Mouse (Mus musculus): ENCODE results near the gene Magi1. TPM values are rescaled to one million over a fixed set of nuclear protein-coding genes. Genes with fewer than 3 reads are reported as not detected.
A peak's percentile ranks its signal among the peaks of the same experiment; 100 is the strongest.

Magi1 gene
- polyA plus RNA-seq, 1 experiment, result 74.6 TPM

DNA sequence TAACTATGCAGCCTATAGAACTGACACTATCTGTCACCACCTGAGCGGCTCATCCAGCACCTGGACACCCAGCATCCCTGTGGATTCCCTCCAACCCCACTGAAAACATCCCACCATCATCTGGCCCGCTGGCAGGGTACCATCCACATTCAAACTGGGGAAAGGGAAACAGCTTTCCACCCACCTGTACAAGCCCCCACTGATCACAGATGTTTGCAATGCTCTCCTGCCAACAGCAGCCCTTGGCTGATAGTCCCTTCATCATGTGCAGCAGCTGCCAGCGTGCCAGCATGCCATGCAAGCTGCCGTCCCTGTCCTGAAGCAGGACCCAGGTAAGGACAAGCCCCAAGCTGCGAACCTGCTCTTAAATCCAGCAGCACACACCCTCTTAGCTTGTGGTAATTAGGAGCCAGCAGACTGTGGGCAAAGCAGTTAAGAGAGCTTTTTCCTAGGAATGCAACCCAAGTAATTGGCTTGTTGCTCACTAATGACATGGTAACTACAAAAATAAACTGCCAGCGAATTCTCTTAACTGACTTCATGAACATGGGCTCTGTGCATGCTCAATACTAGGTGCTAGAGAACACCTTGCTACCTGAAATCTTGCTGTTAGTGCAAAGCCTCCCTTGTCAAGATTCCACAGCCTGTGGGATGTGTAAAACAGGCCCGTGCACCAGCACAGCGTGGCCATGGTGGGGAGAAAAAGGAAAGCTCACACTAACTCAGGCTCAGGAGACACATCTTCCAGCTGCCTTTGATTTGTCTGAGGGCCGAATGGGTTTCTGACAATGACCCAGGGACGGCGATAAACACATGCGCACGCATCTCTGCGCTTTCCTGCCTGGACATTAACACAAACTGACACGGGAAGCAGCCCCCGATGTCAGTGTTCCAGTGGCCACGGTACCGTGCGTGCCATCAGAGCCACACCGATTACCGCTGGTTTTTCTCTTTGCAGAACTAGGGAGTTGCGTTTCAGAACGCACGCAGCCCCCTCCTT lies 568.2 kb downstream of the Magi1 start:
- TF ChIP-seq CTCF (IDR thresholded peaks at IDR 0.05; ENCODE audit: borderline replicate concordance, extremely low read depth, insufficient read depth, insufficient read length) (no peak), POLR2A (IDR thresholded peaks at IDR 0.05; ENCODE audit: borderline replicate concordance, extremely low read depth, insufficient read depth, insufficient read length, poor library complexity, severe bottlenecking) (no peak)

DNA sequence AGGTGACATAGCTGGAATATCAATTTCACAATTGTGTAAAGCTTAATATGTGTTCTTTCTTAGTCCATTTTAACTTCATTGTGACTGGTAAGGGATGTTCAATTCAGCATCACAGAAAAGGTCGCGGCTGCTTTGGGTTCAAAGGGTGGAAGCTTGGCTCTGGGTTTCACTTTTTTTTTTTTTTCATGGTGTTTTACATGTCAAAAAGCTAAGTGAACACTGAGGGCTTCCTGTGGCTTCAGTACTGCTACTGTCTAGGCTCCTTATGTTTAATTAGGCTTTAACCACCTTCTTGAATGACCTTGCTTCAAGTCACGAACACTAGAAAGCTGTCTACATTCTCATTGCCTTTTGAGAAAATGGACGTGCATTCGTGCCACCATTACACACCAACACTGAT lies 579.4 kb downstream of the Magi1 start:
- no peak for DNase-seq (ENCODE audit: low read depth)
- TF ChIP-seq CTCF (IDR thresholded peaks at IDR 0.05; ENCODE audit: borderline replicate concordance, extremely low read depth, insufficient read depth, insufficient read length), result no peak
- TF ChIP-seq POLR2A (IDR thresholded peaks at IDR 0.05; ENCODE audit: borderline replicate concordance, extremely low read depth, insufficient read depth, insufficient read length, poor library complexity, severe bottlenecking), result no peak

More for the DNA sequence above, 568.2 kb downstream of the Magi1 start:
- peak; percentile 59 for DNase-seq (ENCODE audit: low read depth)

DNA sequence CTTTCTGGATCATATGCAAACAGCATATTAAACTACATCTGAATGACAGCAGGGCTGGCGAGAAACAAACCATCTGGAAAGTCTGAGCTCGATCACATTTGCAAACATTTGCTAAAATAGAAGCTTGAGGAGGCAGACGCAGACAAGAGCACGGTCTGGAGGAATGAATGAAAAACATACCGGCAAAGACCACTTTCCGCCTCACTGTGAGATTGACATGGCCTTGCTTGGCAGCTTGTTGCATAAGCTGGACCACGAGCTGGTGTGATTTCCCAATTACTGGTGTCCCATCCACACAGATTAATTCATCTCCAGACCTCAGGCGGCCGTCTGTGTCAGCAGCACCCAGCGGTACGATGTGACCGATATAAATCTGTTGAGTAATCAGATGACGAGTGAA lies 584.3 kb downstream of the Magi1 start:
- peak; percentile 49 for DNase-seq (ENCODE audit: low read depth)

DNA sequence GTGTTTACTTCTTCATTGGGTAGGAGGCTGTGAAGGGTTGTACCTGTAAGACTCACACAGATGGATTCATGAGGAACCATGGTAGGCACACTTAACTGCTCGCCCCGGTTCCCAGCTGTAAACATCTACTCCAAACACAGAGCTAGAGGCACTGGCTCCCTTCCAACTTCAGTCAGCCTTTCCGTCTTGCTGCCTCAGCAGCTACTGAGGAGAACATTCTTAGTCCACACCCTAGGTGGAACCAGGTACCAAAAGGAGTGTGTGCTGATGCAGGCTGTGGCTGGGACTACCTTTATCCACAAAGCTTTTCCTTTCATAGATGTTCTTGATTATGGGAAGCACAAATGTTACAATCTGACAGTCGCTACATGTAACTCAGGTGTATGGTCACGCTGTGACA lies 585.8 kb downstream of the Magi1 start:
- no peak for DNase-seq (ENCODE audit: low read depth)
- TF ChIP-seq CTCF (IDR thresholded peaks at IDR 0.05; ENCODE audit: borderline replicate concordance, extremely low read depth, insufficient read depth, insufficient read length) (no peak), POLR2A (IDR thresholded peaks at IDR 0.05; ENCODE audit: borderline replicate concordance, extremely low read depth, insufficient read depth, insufficient read length, poor library complexity, severe bottlenecking) (no peak)

More for the DNA sequence above, 584.3 kb downstream of the Magi1 start:
- no peak for TF ChIP-seq POLR2A (IDR thresholded peaks at IDR 0.05; ENCODE audit: borderline replicate concordance, extremely low read depth, insufficient read depth, insufficient read length, poor library complexity, severe bottlenecking)
- no peak for TF ChIP-seq CTCF (IDR thresholded peaks at IDR 0.05; ENCODE audit: borderline replicate concordance, extremely low read depth, insufficient read depth, insufficient read length)

DNA sequence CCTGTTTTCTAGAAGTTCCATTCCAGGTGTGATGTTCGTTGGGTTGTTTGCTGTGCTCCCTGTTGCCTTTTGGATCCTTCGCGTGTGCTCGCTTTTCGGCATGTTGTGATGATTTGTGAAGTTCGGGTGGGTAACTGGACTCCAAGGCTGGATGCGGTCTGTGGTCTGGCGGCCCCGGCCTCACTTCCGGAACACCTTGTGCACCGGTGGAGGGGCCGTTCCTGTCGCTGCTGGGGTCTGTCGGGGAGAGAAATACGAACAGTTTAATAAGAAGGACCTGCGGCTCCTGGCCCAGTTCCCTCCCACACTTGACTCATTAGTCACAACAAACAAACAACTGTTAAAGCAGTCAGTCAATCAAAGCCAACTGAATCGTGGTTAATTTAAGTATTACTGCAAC lies 605.0 kb downstream of the Magi1 start:
- DNase-seq (ENCODE audit: low read depth), result no peak
- TF ChIP-seq POLR2A (IDR thresholded peaks at IDR 0.05; ENCODE audit: borderline replicate concordance, extremely low read depth, insufficient read depth, insufficient read length, poor library complexity, severe bottlenecking) (no peak), CTCF (IDR thresholded peaks at IDR 0.05; ENCODE audit: borderline replicate concordance, extremely low read depth, insufficient read depth, insufficient read length) (no peak)

DNA sequence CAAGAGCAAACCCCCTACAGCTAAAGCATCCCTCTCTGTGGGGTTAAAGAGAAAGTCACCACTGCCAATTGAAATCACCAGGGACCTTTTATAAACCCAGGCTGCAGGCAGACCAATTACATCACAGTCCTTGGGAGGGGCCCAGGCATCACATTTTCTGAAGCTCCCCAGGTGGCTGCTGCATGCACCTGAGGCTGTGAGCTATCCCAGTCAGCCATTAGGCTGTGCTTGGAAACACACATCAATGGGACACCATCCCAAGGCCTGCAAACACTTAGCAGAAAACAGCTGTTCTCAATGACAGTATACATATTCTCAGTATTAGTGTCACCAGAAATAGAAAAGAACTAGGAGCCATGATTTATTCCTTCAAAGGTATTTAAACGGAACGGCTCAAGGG lies 617.0 kb downstream of the Magi1 start:
- DNase-seq (ENCODE audit: low read depth), result peak; percentile 47
- TF ChIP-seq CTCF (IDR thresholded peaks at IDR 0.05; ENCODE audit: borderline replicate concordance, extremely low read depth, insufficient read depth, insufficient read length) (no peak), POLR2A (IDR thresholded peaks at IDR 0.05; ENCODE audit: borderline replicate concordance, extremely low read depth, insufficient read depth, insufficient read length, poor library complexity, severe bottlenecking) (no peak)

DNA sequence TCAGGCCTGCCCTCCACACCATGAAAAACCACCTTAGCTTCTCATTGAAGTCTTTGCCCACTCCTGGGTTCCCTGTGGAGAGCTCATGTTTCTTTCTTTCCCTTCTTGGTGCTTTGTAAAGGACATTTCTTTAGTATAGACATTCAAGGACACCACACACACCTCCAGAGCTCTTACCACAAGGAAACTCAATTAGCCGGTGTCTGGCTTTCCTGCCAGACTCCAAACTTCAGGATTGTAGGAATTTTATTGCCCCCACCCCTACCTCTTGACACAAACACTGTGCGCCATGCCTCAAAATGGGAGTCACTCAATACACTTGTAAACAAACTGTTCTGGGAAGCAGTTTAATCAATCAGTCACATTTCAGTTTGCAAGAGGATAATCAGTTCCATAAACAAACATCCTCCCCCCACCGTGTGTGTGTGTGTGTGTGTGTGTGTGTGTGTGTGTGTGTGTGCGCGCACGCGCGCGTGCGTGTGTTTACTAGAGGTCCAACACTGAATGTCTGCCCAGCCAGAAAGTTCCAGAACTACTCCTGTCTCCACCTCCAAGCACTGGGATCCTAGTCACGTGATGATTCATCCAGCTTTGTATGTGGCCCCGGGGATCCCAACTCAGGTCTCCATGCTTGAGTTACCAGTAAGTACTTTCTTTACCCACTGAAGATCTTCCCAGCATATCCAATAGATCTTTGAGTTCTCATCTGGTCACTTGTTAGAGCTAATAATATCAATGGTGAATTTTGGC lies 618.5 kb downstream of the Magi1 start:
- no peak for TF ChIP-seq CTCF (IDR thresholded peaks at IDR 0.05; ENCODE audit: borderline replicate concordance, extremely low read depth, insufficient read depth, insufficient read length)
- TF ChIP-seq POLR2A (IDR thresholded peaks at IDR 0.05; ENCODE audit: borderline replicate concordance, extremely low read depth, insufficient read depth, insufficient read length, poor library complexity, severe bottlenecking), result no peak

DNA sequence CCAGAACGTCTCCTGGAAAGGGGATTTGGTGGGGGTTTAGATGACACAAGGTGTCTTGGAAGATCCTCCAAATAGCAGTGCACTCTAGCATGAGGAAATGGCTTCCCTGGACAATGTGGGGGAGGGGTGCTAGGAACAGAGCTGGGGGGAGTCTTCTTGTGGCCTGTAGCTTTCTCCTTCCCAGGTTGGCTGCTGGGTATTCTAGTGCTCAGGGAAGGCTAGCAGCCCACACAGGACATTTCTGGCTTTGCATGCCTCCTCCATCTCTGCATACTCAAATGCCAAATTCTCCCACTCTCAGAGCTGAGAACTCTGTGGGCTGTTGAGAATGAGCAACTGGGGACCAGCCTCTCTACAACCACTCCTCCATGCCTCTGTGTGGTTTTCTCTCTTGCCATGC lies 622.6 kb downstream of the Magi1 start:
- no peak for DNase-seq (ENCODE audit: low read depth)
- no peak for TF ChIP-seq POLR2A (IDR thresholded peaks at IDR 0.05; ENCODE audit: borderline replicate concordance, extremely low read depth, insufficient read depth, insufficient read length, poor library complexity, severe bottlenecking)

More for the DNA sequence above, 618.5 kb downstream of the Magi1 start:
- DNase-seq (ENCODE audit: low read depth), result no peak

DNA sequence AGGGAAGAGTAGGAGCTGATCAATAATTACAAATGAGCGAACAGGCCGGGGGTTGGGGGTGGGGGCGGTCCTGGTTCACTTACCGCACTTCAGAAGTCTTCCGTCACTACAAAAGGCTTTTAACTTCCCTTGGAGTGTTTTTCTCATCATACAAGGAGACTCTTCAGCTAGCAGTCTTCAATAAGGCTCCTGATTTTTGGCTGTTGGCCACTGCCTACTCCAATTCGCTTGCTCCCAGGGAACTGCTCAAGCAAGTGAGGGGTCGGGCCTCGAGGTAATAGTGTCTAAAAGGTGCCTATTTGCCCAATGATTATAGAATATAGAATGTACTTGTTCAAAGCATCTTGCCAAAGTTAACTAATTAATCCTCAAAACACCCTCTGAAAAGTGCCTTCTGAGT lies 624.2 kb downstream of the Magi1 start:
- DNase-seq (ENCODE audit: low read depth), result peak; percentile 67

DNA sequence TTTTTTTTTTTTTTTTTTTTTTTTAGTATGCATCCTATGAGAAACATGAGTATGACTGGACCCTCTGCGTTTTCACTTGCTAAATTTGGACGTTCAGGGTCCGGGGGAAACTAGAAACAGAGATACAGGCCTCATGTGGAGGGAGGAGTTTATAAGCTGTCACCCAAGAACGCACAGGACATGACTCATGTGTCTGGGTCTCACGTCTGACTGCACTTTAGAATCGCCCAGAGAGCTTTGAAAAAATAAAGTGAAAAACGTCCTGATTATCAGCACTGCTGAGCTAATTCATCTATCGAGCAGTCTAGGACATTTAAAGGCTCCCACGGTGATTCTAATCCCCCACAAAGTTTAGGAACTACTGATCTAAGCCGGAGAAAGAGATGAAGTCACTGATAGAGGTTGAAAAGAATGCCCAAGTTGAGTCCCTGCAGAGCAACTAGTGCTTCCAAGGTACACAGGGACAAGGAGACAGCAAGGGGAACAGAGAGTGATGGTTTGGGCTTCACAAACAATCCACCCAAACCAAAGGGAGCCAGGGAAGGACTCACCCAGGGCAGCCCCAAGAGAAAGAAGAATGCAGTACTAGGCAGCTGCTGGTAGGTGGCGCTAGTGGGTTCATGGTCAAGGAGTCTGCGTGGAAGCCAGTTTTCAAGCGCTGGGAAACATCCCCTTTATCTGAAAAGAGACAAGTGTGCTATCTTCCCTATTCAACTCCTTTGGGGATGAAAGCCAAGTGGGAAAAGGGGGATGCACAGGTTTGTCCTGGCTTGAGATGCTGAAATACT lies 626.3 kb downstream of the Magi1 start:
- no peak for TF ChIP-seq POLR2A (IDR thresholded peaks at IDR 0.05; ENCODE audit: borderline replicate concordance, extremely low read depth, insufficient read depth, insufficient read length, poor library complexity, severe bottlenecking)
- TF ChIP-seq CTCF (IDR thresholded peaks at IDR 0.05; ENCODE audit: borderline replicate concordance, extremely low read depth, insufficient read depth, insufficient read length), result peak; percentile 83
- DNase-seq (ENCODE audit: low read depth), result peak; percentile 68

More for the DNA sequence above, 624.2 kb downstream of the Magi1 start:
- no peak for TF ChIP-seq CTCF (IDR thresholded peaks at IDR 0.05; ENCODE audit: borderline replicate concordance, extremely low read depth, insufficient read depth, insufficient read length)
- TF ChIP-seq POLR2A (IDR thresholded peaks at IDR 0.05; ENCODE audit: borderline replicate concordance, extremely low read depth, insufficient read depth, insufficient read length, poor library complexity, severe bottlenecking), result no peak

Measured in brain, embryonic 14.5 days (tissue).